Mouse (Mus musculus): ENCODE results near the gene Krtap8-1.
A peak's percentile ranks its signal among the peaks of the same experiment; 100 is the strongest.

Gene Krtap8-1

GRCm38 (mm10) chr16:89487852-89488251, at the start of gene Krtap8-1:
Gene Krtap8-1 (minus strand): TSS chr16:89487952.
- DNase-seq (ENCODE audit: low spot score) = no peak

DNA sequence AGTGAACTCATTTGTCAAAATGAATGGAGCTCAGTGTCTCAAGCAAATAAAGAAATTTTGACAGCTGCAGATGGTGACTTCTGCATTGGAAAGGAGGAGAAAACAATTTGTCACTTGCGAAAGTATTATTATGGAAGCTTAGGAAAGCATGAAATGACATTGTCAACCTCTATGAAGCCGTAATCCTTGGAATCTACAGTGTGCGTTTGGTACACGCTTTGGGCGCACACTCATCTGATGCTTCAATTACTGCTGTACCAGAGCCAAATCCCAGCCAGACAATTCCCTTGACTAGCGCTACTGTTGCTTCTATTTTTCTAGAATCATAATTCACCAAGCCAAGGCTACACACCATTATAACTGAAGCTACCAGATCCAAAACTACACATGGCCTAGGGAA, 49.6 kb upstream of the Krtap8-1 start:
- no peak for DNase-seq (ENCODE audit: low spot score)

- DNase-seq (ENCODE audit: low spot score) = no peak
These were observed 42.8 kb upstream of the Krtap8-1 start for GRCm38 (mm10) chr16:89530547-89530946.

- DNase-seq (ENCODE audit: low spot score) = no peak
These were observed 42.1 kb upstream of the Krtap8-1 start for GRCm38 (mm10) chr16:89529846-89530245.

DNA sequence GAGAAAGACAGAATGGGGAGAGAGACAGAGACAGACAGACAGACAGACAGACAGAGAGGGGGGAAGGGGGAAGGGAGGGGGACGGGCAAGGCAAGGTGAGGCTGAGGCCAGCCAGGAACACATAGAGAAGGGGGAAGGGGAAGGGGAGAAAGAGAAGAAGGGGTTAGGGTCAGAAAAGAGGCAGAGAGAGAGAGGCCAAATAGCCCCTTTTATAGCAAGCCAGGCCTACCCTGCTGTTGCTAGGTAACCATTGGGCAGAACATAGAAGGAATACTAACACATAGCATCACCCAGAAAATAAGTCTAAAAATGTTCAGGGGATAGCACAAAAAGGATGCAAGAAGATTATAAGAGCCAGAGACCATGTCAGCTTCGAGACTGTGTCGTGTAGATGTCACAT, 40.6 kb upstream of the Krtap8-1 start:
- no peak for DNase-seq (ENCODE audit: low spot score)

DNA sequence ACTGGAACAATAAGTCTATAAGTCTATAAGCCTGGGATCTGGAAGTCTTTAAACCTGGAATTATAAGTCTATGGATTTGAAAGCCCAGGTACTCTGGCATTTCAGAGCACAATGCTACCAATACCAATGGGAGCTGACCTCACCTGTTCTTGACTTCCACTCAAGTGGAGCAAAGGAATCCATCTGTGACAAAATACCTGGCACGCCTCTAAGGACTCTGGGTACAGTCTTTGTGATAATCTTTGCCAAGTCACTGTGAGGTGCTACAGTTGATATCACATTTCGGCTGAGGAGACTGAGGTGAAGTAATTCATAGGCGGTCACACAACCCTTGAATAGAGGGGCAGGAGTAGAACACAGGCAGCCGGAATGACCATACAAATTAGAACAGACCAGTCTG, 33.2 kb upstream of the Krtap8-1 start:
- no peak for DNase-seq (ENCODE audit: low spot score)

- no peak for DNase-seq (ENCODE audit: low spot score)
These were observed 32.8 kb upstream of the Krtap8-1 start for GRCm38 (mm10) chr16:89520555-89520954.

DNA sequence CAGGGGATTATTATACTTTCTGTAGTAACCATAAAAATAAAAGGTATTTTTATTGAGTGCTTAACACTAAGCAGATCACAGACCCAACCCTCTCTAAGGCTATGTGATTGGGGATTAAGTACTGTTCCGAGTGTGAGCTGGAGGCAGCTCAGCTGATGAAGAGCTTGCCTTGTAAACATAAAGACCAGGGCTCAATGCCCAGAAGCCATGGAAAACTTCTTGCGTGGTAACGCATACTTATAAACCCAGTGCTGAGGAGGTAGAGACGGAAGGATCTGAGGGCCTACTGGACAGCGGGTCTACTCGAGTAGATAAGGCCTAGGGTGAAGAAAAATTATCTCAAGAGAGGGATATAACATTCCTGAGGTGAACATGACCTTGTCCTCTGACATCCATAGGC, 32.3 kb upstream of the Krtap8-1 start:
- DNase-seq (ENCODE audit: low spot score) = no peak

DNA sequence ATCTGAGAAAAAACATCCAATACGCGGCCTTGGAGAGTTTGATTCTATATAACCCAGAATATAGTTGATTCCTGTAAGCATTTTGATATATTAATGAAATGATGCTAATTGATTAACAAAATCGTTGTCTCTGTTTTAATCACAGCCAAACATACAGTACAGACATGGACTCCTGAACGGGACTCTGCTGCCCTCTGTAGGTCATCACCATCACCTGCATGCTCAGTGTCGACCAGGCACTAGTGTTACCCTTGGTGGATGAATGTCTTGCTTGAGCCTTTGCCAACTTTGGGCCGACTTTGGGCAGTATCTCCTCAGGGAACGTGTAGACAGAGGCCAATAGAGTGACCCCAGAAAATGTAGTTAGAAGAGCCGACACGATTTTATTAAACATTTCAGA, 29.9 kb upstream of the Krtap8-1 start:
- peak; percentile 65 for DNase-seq (ENCODE audit: low spot score)

DNA sequence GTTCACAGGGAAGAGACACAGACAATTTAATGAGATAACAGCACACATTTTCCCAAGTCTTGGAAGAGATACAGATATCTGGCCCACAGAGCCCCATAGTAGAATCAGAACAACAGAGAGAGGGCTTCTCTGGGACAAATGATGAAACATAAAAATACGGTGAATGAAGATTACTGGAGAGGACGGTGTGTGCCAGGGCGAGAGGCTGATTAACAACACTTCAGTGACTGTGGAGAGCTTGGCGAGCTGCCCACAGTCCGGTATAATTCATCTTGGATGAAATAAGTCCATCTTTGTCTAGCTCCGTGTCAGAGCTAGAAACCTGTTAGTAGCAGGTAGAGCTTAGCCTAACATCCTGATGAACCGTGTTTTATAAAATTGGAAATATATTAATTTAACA, 25.7 kb upstream of the Krtap8-1 start:
- DNase-seq (ENCODE audit: low spot score) = no peak

- no peak for DNase-seq (ENCODE audit: low spot score)
These were observed 20.5 kb upstream of the Krtap8-1 start, which contains the start of gene Krtap7-1 for GRCm38 (mm10) chr16:89508223-89508622. Gene Krtap7-1 (minus strand): TSS chr16:89508323.

GRCm38 (mm10) chr16:89503571-89503970, 15.8 kb upstream of the Krtap8-1 start:
- DNase-seq (ENCODE audit: low spot score) = no peak

- no peak for DNase-seq (ENCODE audit: low spot score)
These were observed 14.1 kb upstream of the Krtap8-1 start for GRCm38 (mm10) chr16:89501870-89502269.

GRCm38 (mm10) chr16:89497002-89497401, 9.2 kb upstream of the Krtap8-1 start:
- no peak for DNase-seq (ENCODE audit: low spot score)

DNA sequence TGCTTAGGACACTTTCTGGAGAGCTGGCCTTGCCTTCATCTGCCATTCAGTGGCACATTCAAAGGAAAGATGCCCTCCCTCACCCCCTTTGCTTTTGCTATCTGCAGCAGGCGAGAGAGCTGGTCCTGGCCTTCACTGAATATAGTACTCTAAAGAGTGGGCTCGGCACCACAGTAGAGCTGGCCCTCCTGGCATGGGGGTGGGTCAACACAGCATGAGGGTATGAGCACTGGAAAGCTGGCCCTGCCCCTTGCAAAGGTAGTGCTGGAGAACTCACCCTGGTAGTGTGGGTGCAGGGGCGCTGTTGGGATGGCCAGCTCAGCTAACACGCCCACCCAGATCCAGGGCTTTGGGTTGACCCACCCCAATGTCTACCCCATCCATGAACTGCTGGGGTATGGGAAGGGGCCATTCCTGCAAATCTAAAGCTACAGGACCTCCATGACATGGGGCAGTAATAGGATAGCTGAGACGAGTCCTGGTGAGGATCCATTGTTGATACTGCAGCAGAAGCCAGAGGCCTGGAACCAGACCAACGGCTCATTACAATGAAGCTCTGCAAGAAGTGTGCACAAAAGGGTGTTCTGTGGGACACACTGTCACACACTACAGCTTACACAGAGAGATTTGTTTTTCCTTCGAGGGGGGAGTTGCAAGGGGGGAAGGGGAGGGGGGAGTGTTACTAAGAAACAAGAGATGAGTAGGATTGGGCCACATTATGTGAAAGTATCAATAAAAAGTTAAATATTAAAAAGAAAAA, 7.8 kb upstream of the Krtap8-1 start:
- DNase-seq (ENCODE audit: low spot score) = no peak

DNA sequence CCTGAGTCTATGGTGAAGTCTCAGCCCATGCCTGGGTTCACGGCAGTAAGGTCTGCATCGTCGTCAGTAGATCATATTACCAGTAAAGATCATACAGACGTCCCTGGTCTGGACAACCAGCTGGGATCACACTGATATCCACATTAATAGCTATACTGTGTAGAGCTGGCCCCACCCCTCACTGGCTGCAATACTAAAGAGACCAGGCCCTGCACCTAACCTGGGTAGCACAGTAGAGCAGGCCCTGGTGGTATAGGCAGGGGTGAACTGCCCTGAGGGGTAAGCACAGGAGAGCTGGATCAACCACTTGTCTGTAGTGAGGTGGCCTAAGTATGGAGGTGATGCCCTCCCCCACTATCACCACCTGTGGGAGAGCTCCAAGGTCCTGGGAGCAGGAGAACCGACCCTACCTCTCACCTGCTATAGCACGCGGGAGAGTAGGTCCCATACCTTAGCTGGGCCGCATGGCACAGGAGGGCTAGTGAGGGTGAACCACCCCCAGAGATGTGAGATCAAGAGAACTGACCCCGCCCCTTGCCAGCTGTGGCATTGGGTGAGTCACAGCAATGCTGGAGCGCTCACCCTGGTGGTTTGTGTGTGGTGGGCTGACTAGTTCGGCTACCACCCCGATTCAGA, 10.0 kb downstream of the Krtap8-1 start:
- no peak for DNase-seq (ENCODE audit: low spot score)

DNA sequence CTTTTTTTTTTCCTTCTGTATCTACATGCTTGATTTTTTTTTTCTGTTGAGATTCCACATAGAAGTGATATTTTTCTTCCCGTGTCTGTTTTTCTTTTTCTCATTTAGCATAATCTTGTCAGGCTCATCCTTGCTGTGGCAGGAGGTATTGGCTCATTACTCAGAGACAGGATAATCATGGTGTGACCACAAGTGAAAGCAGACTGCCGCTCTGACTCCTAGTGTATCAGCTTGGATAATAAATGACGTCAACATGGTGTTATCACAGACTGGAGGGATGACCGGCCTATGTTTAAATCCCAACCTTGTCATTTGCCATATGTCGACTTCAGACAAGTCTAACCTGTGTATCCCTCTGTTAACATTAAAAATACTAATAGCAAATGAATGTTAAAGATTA, 26.6 kb downstream of the Krtap8-1 start:
- no peak for DNase-seq (ENCODE audit: low spot score)

Measured in embryo, embryonic 10.5 days (tissue).